Mouse (Mus musculus) kidney, postnatal 14 days (tissue): ENCODE results near the gene Eif3l.
A peak's percentile ranks its signal among the peaks of the same experiment; 100 is the strongest.
"Not testable (repeated sequence)": the region's sequence is repeated elsewhere in the genome, so short reads cannot be mapped to it uniquely, and the experiment has no call there.

ENCODE experiments used
- DNase-seq: peaks from one replicate; pipeline ENCODE4 v3.0.0; 2022; ENCODE audit warnings: mixed read lengths

Gene Eif3l

GRCm38 (mm10) chr15:79074913-79075532, at the start of gene Eif3l:
Eif3l (plus strand) TSS chr15:79075179.
- DNase-seq: peak; percentile 93

GRCm38 (mm10) chr15:79025687-79026308, 49.2 kb upstream of the Eif3l start:
- DNase-seq: peak; percentile 51

GRCm38 (mm10) chr15:79026511-79027290, 48.3 kb upstream of the Eif3l start:
- DNase-seq: peak; percentile 79

DNA sequence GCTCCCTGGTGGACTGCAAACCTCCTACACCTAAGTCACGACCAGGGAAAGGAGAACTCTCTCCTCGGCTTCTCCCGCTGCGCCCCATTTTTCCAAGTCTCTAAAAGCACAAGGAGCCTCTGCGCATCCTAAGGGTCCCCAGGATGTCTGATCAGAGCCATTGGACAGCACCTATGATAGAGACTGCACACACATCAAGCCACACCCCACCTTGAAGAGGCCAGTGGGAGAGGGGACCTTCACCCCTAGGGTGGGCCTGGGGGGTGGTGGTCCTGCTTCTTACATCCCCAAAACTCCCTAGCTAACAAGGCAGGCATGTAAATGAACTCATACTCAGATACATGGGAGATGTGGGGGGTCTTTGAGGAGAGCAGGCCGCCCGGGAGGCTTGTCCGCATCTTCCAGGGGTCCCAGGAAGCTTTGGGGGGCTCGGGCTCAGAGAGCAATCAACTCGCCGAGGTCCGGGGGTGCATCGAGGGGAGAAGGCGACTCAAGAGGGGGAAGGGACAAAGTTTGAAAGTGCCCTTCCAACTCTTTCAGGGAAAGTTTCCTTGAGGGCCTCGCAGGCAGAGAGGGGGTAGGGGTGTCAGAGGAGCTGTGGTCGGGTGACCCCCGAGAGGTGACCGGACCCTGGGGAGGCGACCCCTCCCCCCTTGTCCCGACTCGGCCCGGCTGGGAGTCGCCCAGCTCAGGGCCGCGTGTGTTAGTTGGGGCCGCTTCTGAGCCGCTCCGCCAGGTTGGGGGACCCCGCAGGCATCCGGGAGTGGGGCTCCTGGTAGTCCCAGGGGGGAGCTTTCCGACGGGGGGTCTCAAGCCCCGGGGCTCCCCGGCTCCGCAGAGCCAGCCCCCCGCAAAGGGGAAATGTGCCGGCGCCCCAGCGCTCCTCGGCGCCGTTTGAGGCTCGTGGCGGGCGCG, 47.4 kb upstream of the Eif3l start:
- peak; percentile 58 for DNase-seq

GRCm38 (mm10) chr15:79028237-79028738, 46.7 kb upstream of the Eif3l start, which contains the start of gene H1f0:
H1f0 (plus strand) TSS chr15:79028450.
- DNase-seq: peak; percentile 96

DNA sequence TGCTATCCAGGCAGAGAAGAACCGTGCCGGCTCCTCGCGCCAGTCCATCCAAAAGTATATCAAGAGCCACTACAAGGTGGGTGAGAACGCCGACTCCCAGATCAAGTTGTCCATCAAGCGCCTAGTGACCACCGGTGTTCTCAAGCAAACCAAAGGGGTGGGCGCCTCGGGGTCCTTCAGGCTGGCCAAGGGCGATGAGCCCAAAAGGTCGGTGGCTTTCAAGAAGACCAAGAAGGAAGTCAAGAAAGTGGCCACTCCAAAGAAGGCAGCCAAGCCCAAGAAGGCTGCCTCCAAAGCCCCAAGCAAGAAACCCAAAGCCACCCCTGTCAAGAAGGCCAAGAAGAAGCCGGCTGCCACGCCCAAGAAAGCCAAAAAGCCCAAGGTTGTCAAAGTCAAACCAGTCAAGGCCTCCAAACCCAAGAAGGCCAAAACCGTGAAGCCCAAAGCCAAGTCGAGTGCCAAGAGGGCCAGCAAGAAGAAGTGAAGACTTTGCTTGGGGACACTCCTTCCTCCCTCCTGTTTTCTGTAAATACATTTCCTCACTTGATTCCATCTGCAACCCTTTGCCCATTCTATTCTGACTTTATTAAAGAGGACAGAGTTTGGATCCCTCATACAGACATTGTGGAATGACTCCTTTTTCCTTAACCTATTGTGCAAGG, 46.0 kb upstream of the Eif3l start:
- DNase-seq: peak; percentile 38

DNA sequence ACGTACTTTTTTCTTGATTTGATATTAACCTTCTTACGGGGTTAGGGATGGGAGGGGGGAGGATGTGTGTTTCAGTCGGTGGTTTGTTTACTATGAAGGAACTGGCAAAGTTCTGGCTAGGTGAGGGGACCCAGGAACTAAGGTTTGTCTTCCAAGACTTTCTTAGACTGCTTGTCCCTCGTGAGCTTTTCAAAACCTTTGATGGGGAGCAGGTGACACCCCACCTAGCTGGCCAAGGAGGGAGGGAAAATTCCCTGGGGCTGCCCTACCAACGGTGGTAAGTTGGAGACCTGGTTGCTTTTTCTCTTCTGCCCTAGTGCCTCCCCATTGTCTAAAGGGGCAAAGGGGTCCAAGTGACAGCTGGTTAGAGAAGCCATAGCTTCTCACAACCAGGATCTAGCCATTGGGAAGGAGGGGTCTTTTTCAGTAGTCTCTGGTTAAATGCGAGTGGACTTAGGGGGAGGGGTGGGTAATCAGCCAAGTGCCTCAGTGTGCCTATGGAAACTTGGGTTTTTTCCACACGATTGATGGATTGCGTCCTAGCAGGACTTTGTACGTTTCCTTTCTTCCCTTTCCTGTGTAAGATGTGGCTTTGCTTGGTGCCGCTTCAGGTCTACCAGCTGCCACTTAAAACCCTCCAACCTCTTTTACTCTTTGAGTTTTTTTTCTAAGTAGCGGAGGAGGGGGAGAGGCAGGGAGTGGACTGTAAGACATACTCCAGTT, 45.3 kb upstream of the Eif3l start:
- peak; percentile 42 for DNase-seq

DNA sequence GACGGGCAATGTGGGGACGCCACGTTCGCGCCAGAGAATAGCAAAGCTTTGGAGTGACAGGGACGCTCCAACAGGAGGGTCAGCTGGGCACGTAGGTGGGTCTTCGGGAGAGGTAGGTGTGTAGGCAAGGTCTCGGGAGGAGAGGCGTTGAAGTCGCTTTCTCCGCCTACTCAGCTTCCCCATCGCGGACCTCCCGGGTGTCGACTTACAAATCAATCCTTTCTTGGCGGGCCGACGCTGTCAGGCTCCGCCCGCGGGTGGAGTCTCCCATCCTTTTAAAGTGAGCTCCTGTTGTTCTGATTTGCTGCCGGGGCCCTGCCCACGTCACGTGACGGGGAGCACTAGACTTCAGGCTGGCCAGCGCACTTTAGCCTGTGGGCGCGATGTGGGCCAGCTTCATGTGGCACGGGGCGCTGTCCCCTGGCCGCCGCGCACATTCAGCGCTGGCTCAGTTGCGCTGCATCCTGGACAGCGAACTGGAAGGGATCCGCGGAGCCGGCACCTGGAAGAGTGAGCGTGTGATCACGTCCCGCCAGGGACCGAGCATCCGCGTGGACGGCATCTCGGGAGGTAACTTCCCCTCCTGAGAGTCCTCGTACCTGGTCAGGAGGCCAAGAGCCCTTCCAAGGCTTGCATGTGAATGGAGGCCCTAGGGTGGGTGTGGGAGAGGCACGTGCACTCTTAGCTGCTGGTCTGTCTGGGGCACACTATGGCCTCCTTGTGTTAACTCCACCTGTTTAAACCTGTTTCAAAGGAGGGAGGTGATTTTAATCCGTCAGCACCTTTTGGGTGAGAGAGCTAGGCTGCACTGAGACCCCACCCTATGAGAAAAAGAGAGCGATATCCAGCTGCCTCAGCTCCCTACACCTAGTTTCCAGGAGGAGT, 44.2 kb upstream of the Eif3l start:
- DNase-seq: peak; percentile 96

DNA sequence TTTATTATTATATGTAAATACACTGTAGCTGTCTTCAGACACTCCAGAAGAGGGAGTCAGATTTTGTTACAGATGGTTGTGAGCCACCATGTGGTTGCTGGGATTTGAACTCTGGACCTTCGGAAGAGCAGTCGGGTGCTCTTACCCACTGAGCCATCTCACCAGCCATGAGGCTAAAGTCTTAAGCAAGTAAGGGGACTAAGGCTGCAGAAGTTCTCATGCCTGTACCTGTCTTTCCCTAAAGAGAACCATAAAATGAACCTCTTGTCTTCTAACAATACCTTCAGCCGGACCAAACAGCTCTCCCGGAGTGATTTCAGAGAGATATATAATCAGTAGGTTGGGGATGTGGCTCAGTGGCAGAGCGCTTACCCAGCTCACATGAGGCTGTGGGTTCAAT, 43.1 kb upstream of the Eif3l start:
- not testable (repeated sequence) for DNase-seq

DNA sequence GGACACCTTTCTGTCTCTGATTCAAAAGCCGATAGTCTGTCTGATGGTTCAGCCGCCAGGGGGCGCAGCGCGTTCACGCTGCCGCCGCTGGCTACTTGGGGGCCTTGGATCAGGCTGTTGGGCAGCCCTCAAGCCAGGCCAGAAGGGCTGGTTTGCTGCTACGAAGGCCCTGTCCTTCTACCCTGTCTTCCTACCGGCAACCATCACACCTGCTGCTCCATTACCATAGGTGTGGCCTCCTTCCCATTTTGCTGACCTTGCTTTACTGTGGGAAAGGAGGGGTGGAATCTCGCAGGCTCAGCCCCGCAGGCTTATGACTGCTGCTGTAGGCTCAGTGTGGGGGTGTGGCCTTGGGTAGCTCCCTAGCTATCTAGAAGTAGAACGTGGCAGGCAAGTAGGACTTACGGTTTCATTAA, 37.1 kb upstream of the Eif3l start:
- peak; percentile 81 for DNase-seq

GRCm38 (mm10) chr15:79038331-79038730, 36.6 kb upstream of the Eif3l start:
- DNase-seq: no peak

DNA sequence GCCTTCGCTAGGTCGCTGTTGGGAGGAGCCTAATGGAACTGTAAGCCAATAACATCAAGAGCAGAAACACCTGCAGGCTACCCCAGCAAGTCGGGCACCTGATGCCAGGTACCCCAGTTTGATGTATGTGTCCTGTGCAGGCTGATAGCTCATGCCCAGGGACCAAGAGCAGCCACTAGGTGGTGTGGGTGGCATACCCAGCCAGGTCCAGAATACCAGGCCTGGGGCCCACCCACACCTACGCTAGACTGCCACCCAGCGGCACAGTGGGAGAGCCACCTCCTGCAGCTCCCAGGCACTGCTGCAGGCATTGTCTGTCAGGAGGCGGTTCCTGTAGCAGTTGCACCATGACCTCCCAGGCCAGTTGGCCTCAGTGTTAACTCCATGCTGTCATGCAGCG, 36.1 kb upstream of the Eif3l start:
- peak; percentile 91 for DNase-seq

GRCm38 (mm10) chr15:79040501-79041416, 34.2 kb upstream of the Eif3l start:
- DNase-seq: no peak

GRCm38 (mm10) chr15:79041585-79041984, 33.4 kb upstream of the Eif3l start, which contains the start of gene Galr3:
Galr3 (plus strand) TSS chr15:79041885.
- no peak for DNase-seq

GRCm38 (mm10) chr15:79042721-79043491, 32.1 kb upstream of the Eif3l start:
- DNase-seq: peak; percentile 40

GRCm38 (mm10) chr15:79044837-79045236, 30.1 kb upstream of the Eif3l start:
- DNase-seq: no peak

DNA sequence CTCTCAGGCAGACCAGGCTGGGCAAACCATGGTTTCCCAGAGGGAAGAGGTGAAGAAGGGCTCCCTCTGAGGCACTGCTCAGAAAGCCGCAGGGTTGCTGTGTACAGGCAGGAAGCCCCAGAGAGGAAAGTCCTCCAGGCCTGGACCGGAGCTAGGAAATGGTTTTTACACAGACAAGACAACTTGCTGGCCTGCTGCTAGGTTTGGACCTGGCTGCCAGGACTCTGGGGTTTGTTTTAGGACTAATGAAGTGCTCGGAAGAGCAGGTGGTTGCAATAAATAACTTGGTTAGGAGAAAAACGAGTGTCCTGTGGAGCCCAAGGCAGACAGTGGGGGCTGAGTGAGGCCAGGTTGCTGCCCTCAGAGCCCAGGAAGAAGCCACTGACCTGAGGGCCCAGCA, 26.8 kb upstream of the Eif3l start:
- no peak for DNase-seq
